Mouse (Mus musculus): ENCODE measurements at regions not wholly inside any gene's neighbourhood (a gene's known extent, or its start where the extent isn't known, plus 50 kb on each side); places are given as distances from the start of the nearest gene placed in this dataset.

GRCm38 (mm10) chr10:8011138-8011537, 55.1 kb upstream of the Tab2 start:
- TF ChIP-seq CTCF (IDR thresholded peaks at IDR 0.05; ENCODE audit: control insufficient read depth, insufficient read depth, insufficient read length) (no peak), MYOG (IDR thresholded peaks at IDR 0.05; ENCODE audit: control insufficient read depth, extremely low read depth, insufficient read length) (no peak), MAX (IDR thresholded peaks at IDR 0.05) (no peak), MYOD1 (IDR thresholded peaks at IDR 0.05; ENCODE audit: control insufficient read depth, insufficient read length, low read depth) (no peak), USF1 (IDR thresholded peaks at IDR 0.05; ENCODE audit: low read depth) (no peak), CEBPB (IDR thresholded peaks at IDR 0.05; ENCODE audit: low read depth) (no peak)
